Mouse (Mus musculus) G1E (cell line): ENCODE results near the gene Dnah2.

ENCODE experiments used
- CTCF ChIP-seq: IDR thresholded peaks from 2 replicates; pipeline ENCODE4 v1.5.1; 2012; ENCODE audit warnings: low read depth, low read length, inconsistent platforms, mixed read lengths
- GATA1 ChIP-seq: IDR thresholded peaks from 2 replicates; pipeline ENCODE4 v1.6.1; 2012; ENCODE audit warnings: borderline replicate concordance, low read length, inconsistent platforms, mixed read lengths
- TAL1 ChIP-seq: conservative IDR thresholded peaks from 2 replicates; pipeline ENCODE4 v1.6.1; 2012; ENCODE audit warnings: low read depth, low read length, inconsistent platforms, mixed read lengths

DNA sequence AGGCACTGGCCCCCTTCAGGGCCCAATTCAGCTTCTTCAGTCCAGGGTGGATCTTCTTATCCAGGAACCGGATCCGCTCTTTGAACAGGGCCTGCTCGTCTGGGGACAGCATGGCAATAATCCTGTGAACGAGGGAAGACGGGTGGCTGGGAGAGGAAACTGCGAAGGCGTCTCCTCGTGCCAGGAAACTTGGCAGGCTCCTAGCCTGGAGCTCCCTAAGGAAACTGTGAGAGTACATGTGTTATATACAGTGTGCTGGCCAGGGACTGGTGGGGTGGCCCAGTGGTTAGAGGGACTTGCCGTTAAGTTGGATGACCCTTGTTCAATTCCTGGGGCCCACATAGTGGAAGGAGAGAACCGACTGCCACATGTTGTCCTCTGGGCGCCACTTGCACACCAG lies 49.8 kb downstream of the Dnah2 start:
- TF ChIP-seq CTCF (no peak), TAL1 (no peak), GATA1 (no peak)
